Mouse (Mus musculus) forebrain, postnatal 0 days (tissue): ENCODE results near the gene Slc22a6. TPM values are rescaled to one million over a fixed set of nuclear protein-coding genes. Genes with fewer than 3 reads are reported as not detected.

Experiments used
- ATAC-seq: fragments of 200-750 bp; cut with Nextera tagmentation; 2 replicates; pipeline ENCODE4 v1.8.0; 2017; ENCODE audit warnings: mild to moderate bottlenecking, moderate library complexity
- DNase-seq: peaks from one replicate; pipeline ENCODE4 v3.0.0-alpha.2; 2015
- H3K27ac ChIP-seq: fragments of 300-500 bp; sonication (generic); 2 replicates; pipeline ENCODE4 v1.5.1; 2014; ENCODE audit warnings: low read depth, mild to moderate bottlenecking, antibody characterized with exemption, low read length, moderate library complexity, mixed read lengths
- H3K27me3 ChIP-seq: fragments of 300-500 bp; sonication (generic); 2 replicates; pipeline ENCODE4 v1.6.1; 2014; ENCODE audit warnings: mild to moderate bottlenecking, low read length, mixed read lengths; ENCODE audit not compliant: insufficient read depth
- H3K36me3 ChIP-seq: fragments of 300-500 bp; sonication (generic); 2 replicates; pipeline ENCODE4 v1.6.1; 2014; ENCODE audit warnings: mild to moderate bottlenecking, moderate library complexity; ENCODE audit not compliant: insufficient read depth
- H3K4me1 ChIP-seq: fragments of 300-500 bp; sonication (generic); 2 replicates; pipeline ENCODE4 v1.6.1; 2014; ENCODE audit warnings: antibody characterized with exemption; ENCODE audit not compliant: insufficient read depth
- H3K4me2 ChIP-seq: fragments of 300-500 bp; sonication (generic); 2 replicates; pipeline ENCODE4 v1.6.1; 2014; ENCODE audit warnings: low read depth, mild to moderate bottlenecking, moderate library complexity
- H3K4me3 ChIP-seq: fragments of 300-500 bp; sonication (generic); 2 replicates; pipeline ENCODE4 v1.5.1; 2014; ENCODE audit warnings: low read depth, low read length, mixed read lengths
- H3K9ac ChIP-seq: fragments of 300-500 bp; sonication (generic); 2 replicates; pipeline ENCODE4 v1.6.1; 2014; ENCODE audit warnings: mild to moderate bottlenecking
- H3K9me3 ChIP-seq: fragments of 300-500 bp; sonication (generic); 2 replicates; pipeline ENCODE4 v1.6.1; 2016; ENCODE audit warnings: low read length
- CTCF ChIP-seq: sonication (generic); IDR thresholded peaks from 2 replicates; pipeline ENCODE4 v1.5.1; 2016; ENCODE audit warnings: antibody characterized with exemption, control low read depth, low read depth
- WGBS: fragments of 180-500 bp; shearing (Covaris S2); extraction: QIAGEN DNeasy Blood & Tissue Kit; methylation state at CpG from one replicate; pipeline ENCODE4 v1.1.7; 2014; 5-methylcytosine and 5-hydroxymethylcytosine counted together
- polyA plus RNA-seq: library from polyadenylated mRNA; unstranded; fragments of >200 nt; fragmentation: Nextera tagmentation; extraction: Ambion mirVana; gene quantifications from 2 replicates; pipeline ENCODE4 v1.2.1, GENCODE M21; 2015
- total RNA-seq: library from RNA; depleted of rRNA; stranded (reverse); fragments of >200 nt; gene quantifications from 2 replicates; pipeline ENCODE4 v1.2.3, GENCODE M21; 2014

The Slc22a6 gene
- total and polyA plus RNA-seq, 2 experiments from 2014 or later = 13.2 to 19.0 TPM

DNA sequence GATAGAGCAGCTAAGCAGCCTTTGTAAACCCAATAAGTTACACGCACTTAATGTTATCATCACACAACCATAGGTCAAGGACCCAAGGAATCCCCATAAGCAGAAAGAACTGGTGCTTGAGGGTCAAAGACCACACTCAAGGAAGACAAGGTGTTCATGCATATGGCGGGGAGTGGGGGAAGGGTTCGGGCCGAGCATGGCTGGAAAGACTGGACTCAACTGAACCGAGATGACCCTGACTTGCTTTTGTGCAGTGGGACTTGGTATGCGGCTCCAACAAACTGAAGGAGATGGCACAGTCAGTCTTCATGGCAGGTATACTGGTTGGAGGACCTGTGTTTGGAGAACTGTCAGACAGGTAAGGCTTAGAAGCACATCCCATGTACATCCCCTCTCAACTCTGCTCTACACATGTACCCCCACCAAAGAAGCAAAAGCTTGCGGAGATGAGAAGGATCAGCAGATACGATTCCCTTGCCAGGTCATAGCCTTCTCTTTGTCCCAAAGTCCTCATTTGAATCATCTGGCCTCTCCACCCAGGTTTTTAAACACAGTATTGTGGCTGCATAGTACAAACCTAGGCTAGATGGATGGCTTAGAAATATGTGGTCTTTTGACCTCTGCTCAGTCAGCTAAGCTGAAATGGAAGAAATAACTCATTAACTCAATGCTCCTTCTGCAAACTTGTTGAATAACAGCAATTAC, 13.2 kb upstream of the Slc22a6 start:
- H3K36me3 ChIP-seq = no peaks in the 10 kb centered on the region
- no peak for DNase-seq
- H3K27me3 ChIP-seq = no peaks in the 10 kb centered on the region
- no peak overlapping the region for H3K4me2 ChIP-seq
- WGBS = 95% methylated on average over 8 of the region's 8 CpGs
- ATAC-seq = no peak
- no peak for TF ChIP-seq CTCF
- H3K4me3 ChIP-seq = no peak overlapping the region
- H3K9ac ChIP-seq = no peak overlapping the region
- H3K4me1 ChIP-seq = no peaks in the 10 kb centered on the region
- no peak overlapping the region for H3K27ac ChIP-seq
- no peaks in the 10 kb centered on the region for H3K9me3 ChIP-seq

DNA sequence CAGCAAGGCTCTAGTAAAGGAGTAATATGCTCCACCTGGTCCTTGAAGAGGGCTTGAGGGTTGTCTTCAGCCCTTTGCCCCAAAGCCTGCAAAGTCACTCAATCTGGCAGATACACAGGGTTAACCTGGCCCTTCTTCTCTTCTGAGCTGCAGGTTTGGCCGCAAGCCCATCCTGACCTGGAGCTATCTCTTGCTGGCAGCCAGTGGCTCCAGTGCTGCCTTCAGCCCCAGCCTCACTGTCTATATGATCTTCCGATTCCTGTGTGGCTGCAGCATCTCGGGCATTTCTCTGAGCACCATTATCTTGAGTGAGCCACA, 12.6 kb upstream of the Slc22a6 start:
- ATAC-seq = no peak
- no peaks in the 10 kb centered on the region for H3K9me3 ChIP-seq
- no peaks in the 10 kb centered on the region for H3K36me3 ChIP-seq
- H3K4me1 ChIP-seq = no peaks in the 10 kb centered on the region
- DNase-seq = no peak
- no peaks in the 10 kb centered on the region for H3K27me3 ChIP-seq
- TF ChIP-seq CTCF = no peak
- H3K4me2 ChIP-seq = no peak overlapping the region
- WGBS = 93% methylated on average over 3 of the region's 3 CpGs
- H3K4me3 ChIP-seq = no peak overlapping the region
- no peak overlapping the region for H3K27ac ChIP-seq
- no peak overlapping the region for H3K9ac ChIP-seq

DNA sequence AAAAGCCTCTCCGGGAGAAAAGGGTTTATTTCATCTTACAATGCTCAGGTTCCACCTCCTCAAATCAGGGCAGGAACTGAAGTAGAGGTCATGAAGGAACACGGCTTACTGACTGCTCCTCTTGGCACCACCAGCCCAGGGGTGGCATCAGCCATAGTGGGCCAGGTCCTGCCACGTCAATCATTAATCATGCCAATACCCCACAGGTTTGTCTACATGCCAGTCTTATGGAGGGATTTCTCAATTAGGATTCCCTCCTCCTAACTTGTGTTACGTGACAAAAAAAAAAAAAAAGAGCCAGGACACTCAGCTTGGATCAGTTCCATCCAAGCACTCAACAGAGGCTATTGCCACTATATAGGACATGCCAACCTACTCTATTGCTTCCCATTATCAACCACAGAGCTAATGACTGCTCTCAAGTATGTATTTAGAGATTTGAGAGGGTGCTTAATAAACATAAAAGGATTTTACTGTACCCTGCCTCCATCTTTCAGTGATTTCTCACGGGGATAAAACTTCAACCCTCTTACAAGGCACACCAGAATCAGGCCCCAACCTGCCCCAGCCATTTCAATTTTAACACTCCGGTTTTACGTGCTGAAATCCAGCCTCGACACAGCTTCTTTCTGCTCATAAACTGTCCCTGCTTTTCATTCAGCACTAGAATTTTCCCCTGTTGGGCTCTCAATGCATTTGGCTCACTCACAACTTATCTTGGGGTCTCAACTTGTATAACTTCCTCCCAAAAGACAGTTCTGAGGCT, 6.3 kb upstream of the Slc22a6 start:
- no peak for ATAC-seq

DNA sequence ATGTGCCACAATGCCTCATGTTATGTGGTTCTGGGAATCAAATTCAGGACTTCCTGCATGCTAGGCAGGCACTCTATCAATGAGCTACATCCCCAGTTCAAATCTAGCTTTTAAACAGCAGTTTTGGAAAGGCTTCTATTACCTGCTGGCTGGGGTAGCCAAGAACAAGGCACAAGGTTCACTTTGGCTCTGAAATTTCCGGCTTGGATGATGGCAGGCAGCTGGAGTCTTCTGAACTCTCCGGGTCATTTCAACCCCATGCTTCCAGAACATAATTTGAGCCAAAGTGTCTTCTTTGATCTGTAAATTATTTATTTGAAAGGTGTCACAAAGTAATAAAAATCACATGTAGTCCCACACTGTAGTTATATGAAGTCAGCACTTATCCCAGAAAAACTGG, 4.7 kb upstream of the Slc22a6 start:
- DNase-seq = no peak
- no peak for TF ChIP-seq CTCF
- Histone ChIP-seq H3K4me3 (no peak overlapping the region), H3K4me2 (no peak overlapping the region), H3K9ac (no peak overlapping the region), H3K36me3 (no peaks in the 10 kb centered on the region), H3K27ac (no peak overlapping the region), H3K4me1 (no peaks in the 10 kb centered on the region), H3K27me3 (no peaks in the 10 kb centered on the region), H3K9me3 (no peaks in the 10 kb centered on the region)
- no peak for ATAC-seq
- WGBS = 82% methylated on average over 2 of the region's 2 CpGs

More for the DNA sequence above, 6.3 kb upstream of the Slc22a6 start:
- WGBS = 76% methylated on average over 8 of the region's 8 CpGs
- no peak overlapping the region for H3K4me3 ChIP-seq
- no peaks in the 10 kb centered on the region for H3K27me3 ChIP-seq
- no peak overlapping the region for H3K4me2 ChIP-seq
- no peak overlapping the region for H3K9ac ChIP-seq
- no peak for DNase-seq
- H3K36me3 ChIP-seq = no peaks in the 10 kb centered on the region
- no peak for TF ChIP-seq CTCF
- no peaks in the 10 kb centered on the region for H3K9me3 ChIP-seq
- no peaks in the 10 kb centered on the region for H3K4me1 ChIP-seq
- H3K27ac ChIP-seq = no peak overlapping the region

DNA sequence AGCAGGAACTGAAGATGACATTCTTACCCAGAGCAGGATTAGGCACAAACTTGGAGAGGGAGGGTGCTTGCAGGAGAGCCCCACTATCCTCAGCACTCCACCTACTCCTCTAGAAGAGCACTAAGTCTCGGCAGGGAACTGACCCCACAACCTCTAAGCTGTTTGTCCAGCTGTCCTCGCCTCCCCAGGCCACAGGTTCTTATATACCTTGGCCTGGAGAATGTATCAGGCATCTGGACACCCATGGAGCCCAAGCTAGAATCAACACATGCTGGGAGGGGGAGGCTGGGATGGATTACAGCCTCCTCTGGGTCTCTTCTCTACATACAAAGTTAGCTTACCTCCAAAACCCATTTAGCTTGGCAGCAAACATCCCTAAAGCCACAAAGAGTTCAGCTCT, 3.5 kb upstream of the Slc22a6 start:
- ATAC-seq = no peak

DNA sequence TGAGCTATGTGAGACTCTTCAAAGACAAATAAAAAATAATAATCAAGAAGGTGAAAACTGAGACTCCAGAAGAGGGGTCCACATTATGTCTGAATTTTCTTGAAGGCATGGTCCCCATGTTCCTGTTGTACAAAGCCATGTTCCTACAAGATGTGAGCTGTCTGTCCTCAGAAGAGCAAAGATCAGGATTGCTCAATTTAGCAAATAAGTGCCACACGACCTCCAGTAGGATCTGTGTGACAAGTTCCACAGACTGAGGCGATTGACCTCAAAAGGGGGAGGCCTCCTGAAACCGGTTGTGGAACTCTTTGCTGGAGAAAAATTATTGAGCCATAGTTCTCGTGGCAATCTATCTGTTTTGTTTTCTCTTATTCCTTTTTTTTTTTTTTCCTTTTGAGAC, 1.5 kb upstream of the Slc22a6 start:
- H3K9ac ChIP-seq = no peak overlapping the region
- no peaks in the 10 kb centered on the region for H3K9me3 ChIP-seq
- no peaks in the 10 kb centered on the region for H3K27me3 ChIP-seq
- no peak overlapping the region for H3K4me2 ChIP-seq
- DNase-seq (no peak), ATAC-seq (no peak)
- H3K4me1 ChIP-seq = no peaks in the 10 kb centered on the region
- no peak for TF ChIP-seq CTCF
- no peak overlapping the region for H3K4me3 ChIP-seq
- 67% methylated on average over 4 of the region's 4 CpGs for WGBS
- H3K36me3 ChIP-seq = no peaks in the 10 kb centered on the region
- H3K27ac ChIP-seq = no peak overlapping the region

More for the DNA sequence above, 3.5 kb upstream of the Slc22a6 start:
- no peak for TF ChIP-seq CTCF
- Histone ChIP-seq H3K27me3 (no peaks in the 10 kb centered on the region), H3K4me1 (no peaks in the 10 kb centered on the region), H3K4me2 (no peak overlapping the region), H3K9ac (no peak overlapping the region), H3K4me3 (no peak overlapping the region), H3K9me3 (no peaks in the 10 kb centered on the region), H3K27ac (no peak overlapping the region), H3K36me3 (no peaks in the 10 kb centered on the region)
- no peak for DNase-seq
- 50% methylated on average over 2 of the region's 2 CpGs for WGBS

DNA sequence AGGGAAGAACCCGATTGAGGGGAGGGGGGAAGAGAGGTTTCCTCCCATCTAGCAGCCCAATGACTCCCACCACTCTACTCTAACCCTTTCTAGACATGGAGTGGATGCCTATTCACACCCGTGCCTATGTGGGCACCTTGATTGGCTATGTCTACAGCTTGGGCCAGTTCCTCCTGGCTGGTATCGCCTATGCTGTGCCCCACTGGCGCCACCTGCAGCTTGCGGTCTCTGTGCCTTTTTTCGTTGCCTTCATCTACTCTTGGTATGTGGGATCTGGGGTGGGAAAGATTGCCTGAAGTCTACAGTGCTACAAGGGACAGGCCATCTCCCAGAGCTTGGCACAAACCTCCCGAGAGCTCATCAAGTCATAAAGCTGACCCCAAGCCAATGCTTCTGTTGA, 3.3 kb downstream of the Slc22a6 start:
- Histone ChIP-seq H3K27ac (no peak overlapping the region), H3K36me3 (no peaks in the 10 kb centered on the region), H3K4me3 (no peak overlapping the region), H3K9me3 (no peaks in the 10 kb centered on the region), H3K9ac (no peak overlapping the region), H3K27me3 (no peaks in the 10 kb centered on the region), H3K4me1 (no peaks in the 10 kb centered on the region), H3K4me2 (no peak overlapping the region)
- no peak for TF ChIP-seq CTCF
- DNase-seq = no peak
- ATAC-seq = no peak
- 94% methylated on average over 7 of the region's 7 CpGs for WGBS
